Mouse (Mus musculus) ES-CJ7 (cell line): ENCODE results near the gene Ssr4.

Experiments
- DNase-seq: peaks from one replicate; pipeline ENCODE4 v3.0.0; 2011; ENCODE audit warnings: low read depth, low spot score

Ssr4 gene

GRCm38 (mm10) chrX:73786364-73787224, at the start of gene Ssr4, which contains the start of gene Idh3g:
Ssr4 (plus strand) TSS chrX:73787028.
Idh3g (minus strand) TSS chrX:73786897.
- peak; percentile 96 for DNase-seq

- peak; percentile 40 for DNase-seq
These were observed 48.7 kb upstream of the Ssr4 start for GRCm38 (mm10) chrX:73738155-73738554.

- DNase-seq: peak; percentile 93
These were observed 47.7 kb upstream of the Ssr4 start for GRCm38 (mm10) chrX:73739151-73739550.

GRCm38 (mm10) chrX:73739841-73740240, 47.0 kb upstream of the Ssr4 start:
- DNase-seq: peak; percentile 55

GRCm38 (mm10) chrX:73744774-73745481, 41.9 kb upstream of the Ssr4 start:
- DNase-seq: no peak

- DNase-seq: peak; percentile 33
These were observed 37.9 kb upstream of the Ssr4 start for GRCm38 (mm10) chrX:73748977-73749376.

GRCm38 (mm10) chrX:73756334-73757140, 30.3 kb upstream of the Ssr4 start, which contains the start of gene Plxnb3:
Plxnb3 (plus strand) TSS chrX:73757090.
- no peak for DNase-seq

- DNase-seq: no peak
These were observed 28.1 kb upstream of the Ssr4 start for GRCm38 (mm10) chrX:73758611-73759290.

- no peak for DNase-seq
These were observed 21.5 kb upstream of the Ssr4 start for GRCm38 (mm10) chrX:73765311-73765710.

- peak; percentile 25 for DNase-seq
These were observed 19.6 kb upstream of the Ssr4 start for GRCm38 (mm10) chrX:73767267-73767666.

- DNase-seq: no peak
These were observed 12.6 kb upstream of the Ssr4 start, which contains the start of gene Srpk3 for GRCm38 (mm10) chrX:73774168-73774760. Srpk3 (plus strand) TSS chrX:73774405.

GRCm38 (mm10) chrX:73774802-73775483, 11.9 kb upstream of the Ssr4 start:
- DNase-seq: no peak

GRCm38 (mm10) chrX:73782227-73782626, 4.6 kb upstream of the Ssr4 start:
- no peak for DNase-seq

GRCm38 (mm10) chrX:73785666-73786065, 1.2 kb upstream of the Ssr4 start:
- DNase-seq: no peak

- DNase-seq: no peak
These were observed 364 bp downstream of the Ssr4 start for GRCm38 (mm10) chrX:73787225-73787558.

- no peak for DNase-seq
These were observed 1.7 kb downstream of the Ssr4 start for GRCm38 (mm10) chrX:73788501-73788900.

GRCm38 (mm10) chrX:73793039-73793438, 6.2 kb downstream of the Ssr4 start:
- no peak for DNase-seq

- no peak for DNase-seq
These were observed 6.7 kb downstream of the Ssr4 start for GRCm38 (mm10) chrX:73793505-73793904.

- DNase-seq: peak; percentile 68
These were observed 10.7 kb downstream of the Ssr4 start for GRCm38 (mm10) chrX:73797511-73797910.

GRCm38 (mm10) chrX:73798502-73798901, 11.7 kb downstream of the Ssr4 start:
- DNase-seq: peak; percentile 74
